17 mouse cellular contexts compared by ENCODE assay signal in the genomic region with DNA sequence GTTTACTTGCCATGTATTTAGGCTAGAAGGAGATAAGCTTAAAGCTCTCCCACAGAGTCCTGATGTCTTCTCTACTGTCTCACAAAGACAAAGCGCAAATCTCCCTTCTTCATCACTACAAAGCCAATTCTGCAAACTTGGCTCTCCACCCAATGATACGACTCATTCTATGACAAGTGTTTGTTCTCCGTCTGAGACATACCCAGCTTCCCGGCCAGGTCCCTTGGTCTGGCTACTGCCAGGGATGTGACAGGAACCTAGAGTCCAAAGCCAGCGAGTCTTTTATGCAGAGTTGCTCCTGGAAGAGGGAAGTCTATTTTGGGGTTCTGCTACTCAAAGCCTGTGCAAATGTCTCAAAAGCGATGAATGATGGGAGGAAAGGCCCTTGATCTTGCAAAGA.
"Had no signal": no experiment of that assay in that cellular context is flagged by ENCODE, and none has a peak within 500 bp of the region (broad histone marks: within the 10 kb centered on the region; RNA-seq: fewer than 3 reads in every experiment).

No protein-coding gene starts in this region.

- H3K9ac ChIP-seq: limb, embryonic 13.5 days; liver, embryonic 15.5 days; neural tube, embryonic 13.5 days had no signal

- H3K36me3 ChIP-seq: liver, embryonic 15.5 days; neural tube, embryonic 13.5 days had no signal

- H3K4me1 ChIP-seq: liver, embryonic 15.5 days; megakaryocyte, embryonic 14.5 days had no signal

- H3K27ac ChIP-seq: kidney, postnatal 0 days; limb, embryonic 13.5 days; liver, embryonic 15.5 days; macrophage; neural tube, embryonic 13.5 days had no signal

- DNase-seq: kidney, adult 11 months; kidney, adult 9 months; kidney, postnatal 36 days; left cerebral cortex, postnatal 4 days; retina, postnatal 1 day; right cerebral cortex, postnatal 4 days; spleen, adult 18-20 months; thymus, adult 2 months; thymus, postnatal 25 days had no signal

- H3K27me3 ChIP-seq: limb, embryonic 13.5 days; liver, embryonic 15.5 days; neural tube, embryonic 13.5 days had no signal

- H3K4me3 ChIP-seq: limb, embryonic 13.5 days; liver, embryonic 15.5 days; megakaryocyte, embryonic 14.5 days; neural tube, embryonic 13.5 days had no signal

- ATAC-seq: midbrain, embryonic 16.5 days had no signal

- H3K9me3 ChIP-seq: liver, embryonic 15.5 days; megakaryocyte, embryonic 14.5 days; neural tube, embryonic 13.5 days had no signal

- H3K4me2 ChIP-seq: limb, embryonic 13.5 days; liver, embryonic 15.5 days; midbrain, embryonic 11.5 days; neural tube, embryonic 13.5 days had no signal
